ENCODE assay signal across 11 mouse cellular contexts in the genomic region with DNA sequence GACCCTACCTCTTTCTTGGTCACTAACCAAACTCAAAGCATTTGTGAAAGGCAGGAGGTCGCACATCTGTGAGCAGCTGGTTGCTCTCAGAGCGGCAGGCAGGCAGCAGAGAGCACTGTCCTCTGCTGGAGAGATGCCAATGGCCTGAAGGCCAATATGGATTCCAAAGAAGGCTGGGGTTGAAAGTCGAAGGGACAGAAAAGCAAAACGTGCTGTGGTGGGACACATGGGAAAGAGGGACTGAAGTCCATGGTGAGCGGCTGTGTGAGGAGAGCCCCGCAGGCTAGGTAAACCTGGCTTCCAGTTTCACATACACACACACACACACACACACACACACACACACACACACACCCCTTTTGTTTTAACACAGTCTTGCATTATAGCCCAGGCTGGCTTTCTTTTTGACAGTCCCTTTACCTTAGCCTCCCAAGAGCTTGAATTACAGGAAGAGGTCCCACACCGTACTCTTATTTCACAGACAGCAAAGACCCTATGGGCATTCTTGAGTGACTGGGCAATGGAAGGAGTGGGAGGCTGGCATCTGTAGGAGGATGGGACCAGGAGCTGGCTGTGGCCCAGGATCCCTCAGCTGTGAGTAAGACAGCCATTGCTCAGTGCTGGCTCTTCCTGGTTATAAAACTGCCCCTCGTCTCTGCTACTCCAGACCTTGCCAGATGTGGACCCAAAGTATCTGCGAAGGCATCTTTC. TPM values are rescaled to one million over a fixed set of nuclear protein-coding genes. Genes with fewer than 3 reads are reported as not detected.
DNase-seq lines count a peak whose midpoint lies in the region; ATAC-seq and TF ChIP-seq lines count a peak whose summit lies in the region.
"Had no signal": no experiment of that assay in that cellular context is flagged by ENCODE, and none has a peak within 500 bp of the region (broad histone marks: within the 10 kb centered on the region; RNA-seq: fewer than 3 reads in every experiment).

No protein-coding gene starts in this region.

- peaks cover 18% of the 10 kb centered on the region for H3K4me1 ChIP-seq in hindbrain, embryonic 10.5 days (replicated peaks)
- peaks cover 34% of the 10 kb centered on the region for H3K4me1 ChIP-seq in hindbrain, embryonic 13.5 days (replicated peaks)
- H3K4me1 ChIP-seq in testis, adult 2 months (ENCODE audit: control insufficient read depth, insufficient read depth, low read length): no peaks in the 10 kb centered on the region
- no peaks in the 10 kb centered on the region for H3K4me1 ChIP-seq in kidney, postnatal 0 days (replicated peaks; ENCODE audit: insufficient read depth, low read length)
- H3K4me1 ChIP-seq in stomach, postnatal 0 days (replicated peaks; ENCODE audit: control insufficient read depth, insufficient read depth): peaks cover 8% of the 10 kb centered on the region; the same call in 1 of the 2 replicates
- H3K4me1 ChIP-seq: liver, embryonic 15.5 days had no signal

- TF ChIP-seq CTCF in testis, adult 2 months (IDR thresholded peaks at IDR 0.05; ENCODE audit: control insufficient read depth, insufficient read depth, insufficient replicate concordance, low read depth, low read length): no peak
- TF ChIP-seq CTCF in kidney, postnatal 0 days (IDR thresholded peaks at IDR 0.05; ENCODE audit: low read depth): no peak
- peak; percentile 21 for TF ChIP-seq CTCF in stomach, postnatal 0 days (IDR thresholded peaks at IDR 0.05; ENCODE audit: low read depth)

- no peaks in the 10 kb centered on the region for H3K9me3 ChIP-seq in hindbrain, embryonic 10.5 days
- H3K9me3 ChIP-seq in hindbrain, embryonic 13.5 days: no peaks in the 10 kb centered on the region
- H3K9me3 ChIP-seq in kidney, postnatal 0 days (replicated peaks; ENCODE audit: low read length): no peaks in the 10 kb centered on the region
- H3K9me3 ChIP-seq in stomach, postnatal 0 days (ENCODE audit: control insufficient read depth, low read length): no peaks in the 10 kb centered on the region
- H3K9me3 ChIP-seq: liver, embryonic 15.5 days had no signal

- TF ChIP-seq POLR2A in testis, adult 2 months (IDR thresholded peaks at IDR 0.05; ENCODE audit: control insufficient read depth, low read depth, low read length): no peak

- no peak for ATAC-seq in hindbrain, embryonic 13.5 days (ENCODE audit: low FRiP score)
- peak; percentile 55; the same call in 1 of the 2 replicates for ATAC-seq in kidney, postnatal 0 days (replicated peaks; ENCODE audit: low FRiP score, low read depth)
- no peak for ATAC-seq in stomach, postnatal 0 days (ENCODE audit: low FRiP score, low TSS enrichment)

- 72% methylated on average over 9 of the region's 9 CpGs for WGBS in hindbrain, embryonic 10.5 days
- WGBS in hindbrain, embryonic 13.5 days: 68% methylated on average over 9 of the region's 9 CpGs
- 39% methylated on average over 8 of the region's 9 CpGs for WGBS in kidney, postnatal 0 days
- WGBS in stomach, postnatal 0 days: 57% methylated on average over 9 of the region's 9 CpGs

- DNase-seq in hindbrain, embryonic 10.5 days (ENCODE audit: low spot score): no peak
- no peak for DNase-seq in testis, postnatal 14 days (ENCODE audit: low spot score)
- DNase-seq in kidney, postnatal 0 days (ENCODE audit: low spot score): peak; percentile 77
- DNase-seq in stomach, postnatal 0 days (ENCODE audit: low spot score): no peak
- no peak for DNase-seq in cerebellum, adult 9-10 months
- no peak for DNase-seq in layer of hippocampus, postnatal 10 days (ENCODE audit: low spot score in 2 of 2)
- DNase-seq: thymus, postnatal 36 days had no signal

- no peak overlapping the region for H3K4me3 ChIP-seq in hindbrain, embryonic 10.5 days
- H3K4me3 ChIP-seq in hindbrain, embryonic 13.5 days: no peak overlapping the region
- no peak overlapping the region for H3K4me3 ChIP-seq in testis, adult 2 months (ENCODE audit: control insufficient read depth, low read depth, low read length)
- no peak overlapping the region for H3K4me3 ChIP-seq in kidney, postnatal 0 days (replicated peaks; ENCODE audit: low read depth, low read length)
- H3K4me3 ChIP-seq in stomach, postnatal 0 days (ENCODE audit: low read depth, low read length): no peak overlapping the region
- H3K4me3 ChIP-seq: erythroblast, embryonic 14.5 days; liver, embryonic 15.5 days had no signal

- no peaks in the 10 kb centered on the region for H3K36me3 ChIP-seq in hindbrain, embryonic 10.5 days
- H3K36me3 ChIP-seq in hindbrain, embryonic 13.5 days: no peaks in the 10 kb centered on the region
- H3K36me3 ChIP-seq in testis, adult 2 months (ENCODE audit: control insufficient read depth, insufficient read depth, low read length): no peaks in the 10 kb centered on the region
- H3K36me3 ChIP-seq in kidney, postnatal 0 days (ENCODE audit: insufficient read depth, low read length): no peaks in the 10 kb centered on the region
- no peaks in the 10 kb centered on the region for H3K36me3 ChIP-seq in stomach, postnatal 0 days (ENCODE audit: control insufficient read depth, insufficient read depth, low read length)
- H3K36me3 ChIP-seq: liver, embryonic 15.5 days had no signal

- TF ChIP-seq EP300 in stomach, postnatal 0 days (optimal IDR thresholded peaks at IDR 0.05): no peak

- H3K27ac ChIP-seq in hindbrain, embryonic 10.5 days: peak overlapping the region; percentile 45; the same call in 1 of the 2 replicates
- H3K27ac ChIP-seq in hindbrain, embryonic 13.5 days: no peak overlapping the region
- H3K27ac ChIP-seq in testis, adult 2 months (ENCODE audit: control insufficient read depth, insufficient read depth, low read depth, low read length): 0 out of 2 replicates have a peak overlapping the region, but pooled peaks have one; percentile 19
- peak overlapping the region; percentile 47; the same call in 1 of the 2 replicates for H3K27ac ChIP-seq in kidney, postnatal 0 days
- peak overlapping the region; percentile 71 for H3K27ac ChIP-seq in stomach, postnatal 0 days (replicated peaks)
- H3K27ac ChIP-seq: liver, embryonic 15.5 days had no signal

- H3K27me3 ChIP-seq in hindbrain, embryonic 10.5 days (ENCODE audit: insufficient read depth, poor library complexity, severe bottlenecking): no peaks in the 10 kb centered on the region
- H3K27me3 ChIP-seq in hindbrain, embryonic 13.5 days: no peaks in the 10 kb centered on the region
- H3K27me3 ChIP-seq in testis, adult 2 months (ENCODE audit: control insufficient read depth, insufficient read depth, low read length): no peaks in the 10 kb centered on the region
- no peaks in the 10 kb centered on the region for H3K27me3 ChIP-seq in kidney, postnatal 0 days (ENCODE audit: insufficient read depth, low read length)
- no peaks in the 10 kb centered on the region for H3K27me3 ChIP-seq in stomach, postnatal 0 days (ENCODE audit: control insufficient read depth, insufficient read depth, low read length)
- H3K27me3 ChIP-seq: liver, embryonic 15.5 days had no signal

- H3K4me2 ChIP-seq in hindbrain, embryonic 13.5 days: no peak overlapping the region
- no peak overlapping the region for H3K4me2 ChIP-seq in kidney, postnatal 0 days (ENCODE audit: low read length)
- H3K4me2 ChIP-seq in stomach, postnatal 0 days (replicated peaks; ENCODE audit: low read depth): no peak overlapping the region
- H3K4me2 ChIP-seq: liver, embryonic 15.5 days had no signal

- no peak overlapping the region for H3K9ac ChIP-seq in hindbrain, embryonic 13.5 days
- H3K9ac ChIP-seq in kidney, postnatal 0 days (ENCODE audit: low read depth, low read length): no peak overlapping the region
- no peak overlapping the region for H3K9ac ChIP-seq in stomach, postnatal 0 days (ENCODE audit: low read length)
- H3K9ac ChIP-seq: liver, embryonic 15.5 days had no signal

RNA-seq across cellular contexts. Expression of gene Adcy5, which starts 45.9 kb away (rescaled TPM):
- polyA plus RNA-seq in hindbrain, embryonic 10.5 days (2016; fragmentation: Nextera tagmentation; extraction: Ambion mirVana): 0.80 and 1.9 TPM in 2 replicates
- 5.0 and 5.6 TPM in 2 replicates for polyA plus RNA-seq in hindbrain, embryonic 13.5 days (2015; fragmentation: Nextera tagmentation; extraction: Ambion mirVana)
- polyA plus RNA-seq in testis, adult 2 months (2012; rRNA removed): 2.8 and 3.5 TPM in 2 replicates
- polyA plus RNA-seq in kidney, postnatal 0 days (2015; fragmentation: Nextera tagmentation; extraction: Ambion mirVana): 0.63 and 0.66 TPM in 2 replicates
- 2.2 and 2.3 TPM in 2 replicates for polyA plus RNA-seq in stomach, postnatal 0 days (2015; fragmentation: Nextera tagmentation; extraction: Ambion mirVana)
- 10 to 100 TPM; 68.7 to 73.4 TPM for total RNA-seq in layer of hippocampus, postnatal 10 days (2021)
- polyA plus RNA-seq: erythroblast, embryonic 14.5 days had no signal
